Mouse (Mus musculus) heart, embryonic 14.5 days (tissue): ENCODE data around the gene Dhx15. TPM values are rescaled to one million over a fixed set of nuclear protein-coding genes. Genes with fewer than 3 reads are reported as not detected.
A peak's percentile ranks its signal among the peaks of the same experiment; 100 is the strongest.

ENCODE experiments used
- ATAC-seq: fragments of 200-750 bp; cut with Nextera tagmentation; 2 replicates; pipeline ENCODE4 v1.8.0; 2017; ENCODE audit warnings: low read depth, moderate TSS enrichment; ENCODE audit not compliant: insufficient number of reproducible peaks, insufficient read depth, low FRiP score
- H3K27ac ChIP-seq, 2 experiments: fragments of 200-500 bp in 1 of 2; fragments of 300-500 bp in 1 of 2; sonication (generic) in 1 of 2; replicated peaks in 1 of 2; 2 replicates each; pipeline ENCODE4 v1.5.1; 2012 to 2014; ENCODE audit warnings: low read depth in 2 of 2, low read length in 2 of 2, control low read depth in 1 of 2, mild to moderate bottlenecking in 1 of 2, mixed read lengths in 1 of 2; ENCODE audit not compliant: control insufficient read depth in 1 of 2, insufficient read depth in 1 of 2
- H3K27me3 ChIP-seq: fragments of 300-500 bp; sonication (generic); 2 replicates; pipeline ENCODE4 v1.6.1; 2014; ENCODE audit warnings: mild to moderate bottlenecking, low read length, control low read depth; ENCODE audit not compliant: control insufficient read depth, insufficient read depth
- H3K36me3 ChIP-seq: fragments of 300-500 bp; sonication (generic); 2 replicates; pipeline ENCODE4 v1.6.1; 2014; ENCODE audit warnings: mild to moderate bottlenecking, control low read depth, low read length, mixed read lengths; ENCODE audit not compliant: control insufficient read depth, insufficient read depth
- H3K4me1 ChIP-seq, 2 experiments: fragments of 200-500 bp in 1 of 2; fragments of 300-500 bp in 1 of 2; sonication (generic) in 1 of 2; 2 replicates each; pipeline ENCODE4 v1.6.1; 2012 to 2014; ENCODE audit warnings: low read length in 2 of 2, control low read depth in 1 of 2, mixed read lengths in 1 of 2; ENCODE audit not compliant: control insufficient read depth in 2 of 2, insufficient read depth in 2 of 2
- H3K4me2 ChIP-seq: fragments of 300-500 bp; sonication (generic); 2 replicates; pipeline ENCODE4 v1.6.1; 2014; ENCODE audit warnings: mild to moderate bottlenecking, low read length
- H3K4me3 ChIP-seq, 2 experiments: fragments of 200-500 bp in 1 of 2; fragments of 300-500 bp in 1 of 2; sonication (generic) in 1 of 2; 2 replicates each; pipeline ENCODE4 v1.5.1; 2012 to 2014; ENCODE audit warnings: low read length in 2 of 2, mild to moderate bottlenecking in 2 of 2, control low read depth in 1 of 2, low read depth in 1 of 2, moderate library complexity in 1 of 2; ENCODE audit not compliant: control insufficient read depth in 1 of 2, insufficient read depth in 1 of 2
- H3K9ac ChIP-seq: fragments of 300-500 bp; sonication (generic); 2 replicates; pipeline ENCODE4 v1.6.1; 2014; ENCODE audit warnings: mild to moderate bottlenecking, low read length
- H3K9me3 ChIP-seq: fragments of 300-500 bp; sonication (generic); 2 replicates; pipeline ENCODE4 v1.6.1; 2016; ENCODE audit warnings: low read length, control low read depth; ENCODE audit not compliant: control insufficient read depth
- WGBS: fragments of 180-500 bp; shearing (Covaris S2); extraction: QIAGEN DNeasy Blood & Tissue Kit; methylation state at CpG from one replicate; pipeline ENCODE4 v1.1.7; 2014; 5-methylcytosine and 5-hydroxymethylcytosine counted together
- polyA plus RNA-seq: library from polyadenylated mRNA; unstranded; fragments of >200 nt; fragmentation: Nextera tagmentation; extraction: Ambion mirVana; gene quantifications from 2 replicates; pipeline ENCODE4 v1.2.1, GENCODE M21; 2014

Dhx15 gene
- polyA plus RNA-seq, 1 experiment from 2014 or later, result 47.2 TPM

GRCm38 (mm10) chr5:52114751-52115451 is 75.4 kb downstream of the Dhx15 start:
- Histone ChIP-seq H3K9ac (peak overlapping the region; percentile 78), H3K4me3 (peak overlapping the region; percentile 81 to 82), H3K27me3 (peaks cover 17% of the 10 kb centered on the region; the same call in 1 of the 2 replicates), H3K36me3 (no peaks in the 10 kb centered on the region), H3K27ac (no peak overlapping the region), H3K4me2 (peak overlapping the region; percentile 100), H3K9me3 (no peaks in the 10 kb centered on the region), H3K4me1 (peaks cover 8 to 14% of the 10 kb centered on the region in 2 experiments; a peak in 2 of 4 replicates)
- under 1% methylated on average over 48 of the region's 48 CpGs for WGBS
- ATAC-seq, result no peak

- Histone ChIP-seq H3K36me3 (no peaks in the 10 kb centered on the region), H3K4me1 (peaks cover 8 to 14% of the 10 kb centered on the region in 2 experiments; a peak in 2 of 4 replicates), H3K4me2 (peak overlapping the region; percentile 100), H3K27ac (no peak overlapping the region), H3K9me3 (no peaks in the 10 kb centered on the region), H3K27me3 (peaks cover 20% of the 10 kb centered on the region; the same call in 1 of the 2 replicates), H3K9ac (peak overlapping the region; percentile 78), H3K4me3 (peak overlapping the region; percentile 81 to 82)
- under 1% methylated on average over 52 of the region's 54 CpGs for WGBS
- peak; percentile 20; the same call in 1 of the 2 replicates for ATAC-seq
These were observed 76.2 kb downstream of the Dhx15 start for GRCm38 (mm10) chr5:52113851-52114731.

- Histone ChIP-seq H3K36me3 (no peaks in the 10 kb centered on the region), H3K4me3 (peak overlapping the region; percentile 81 to 82), H3K27ac (no peak overlapping the region), H3K9ac (peak overlapping the region; percentile 78), H3K9me3 (no peaks in the 10 kb centered on the region), H3K27me3 (peaks cover 21% of the 10 kb centered on the region; the same call in 1 of the 2 replicates), H3K4me1 (peaks cover 8 to 14% of the 10 kb centered on the region in 2 experiments; a peak in 2 of 4 replicates), H3K4me2 (peak overlapping the region; percentile 100)
- WGBS, result under 1% methylated on average over 63 of the region's 73 CpGs
- ATAC-seq, result no peak
These were observed 77.1 kb downstream of the Dhx15 start for GRCm38 (mm10) chr5:52112953-52113841.

- H3K27me3 ChIP-seq, result peaks cover 18% of the 10 kb centered on the region; the same call in 1 of the 2 replicates
- peak overlapping the region; percentile 81 to 82 for H3K4me3 ChIP-seq
- peak overlapping the region; percentile 100 for H3K4me2 ChIP-seq
- peaks cover 8 to 14% of the 10 kb centered on the region in 2 experiments; a peak in 2 of 4 replicates for H3K4me1 ChIP-seq
- ATAC-seq, result no peak
- H3K27ac ChIP-seq, result no peak overlapping the region
- peak overlapping the region; percentile 78 for H3K9ac ChIP-seq
- H3K9me3 ChIP-seq, result no peaks in the 10 kb centered on the region
- WGBS, result 19% methylated on average over 16 of the region's 16 CpGs
- no peaks in the 10 kb centered on the region for H3K36me3 ChIP-seq
These were observed 78.0 kb downstream of the Dhx15 start for GRCm38 (mm10) chr5:52112191-52112760.

GRCm38 (mm10) chr5:52110808-52111663 is 79.3 kb downstream of the Dhx15 start:
- no peaks in the 10 kb centered on the region for H3K36me3 ChIP-seq
- H3K4me1 ChIP-seq, result peaks cover 5 to 14% of the 10 kb centered on the region in 2 experiments; a peak in 2 of 4 replicates
- H3K4me2 ChIP-seq, result no peak overlapping the region
- no peak overlapping the region for H3K9ac ChIP-seq
- peaks cover 17% of the 10 kb centered on the region for H3K27me3 ChIP-seq
- WGBS, result 59% methylated on average over 10 of the region's 10 CpGs
- no peak for ATAC-seq
- no peaks in the 10 kb centered on the region for H3K9me3 ChIP-seq
- H3K27ac ChIP-seq, result no peak overlapping the region
- H3K4me3 ChIP-seq, result no peak overlapping the region
